Mouse (Mus musculus) MEL (cell line): Measurements from ENCODE around the gene Nmrk2.
"Not testable (repeated sequence)": the region's sequence is repeated elsewhere in the genome, so short reads cannot be mapped to it uniquely, and the experiment has no call there.

ENCODE experiments used
- MAFK ChIP-seq: IDR thresholded peaks from 2 replicates; pipeline ENCODE4 v1.6.1; 2011; ENCODE audit warnings: low read depth, mild to moderate bottlenecking, low read length, improper control_type of control experiment, borderline replicate concordance
- UBTF ChIP-seq: IDR thresholded peaks from 2 replicates; pipeline ENCODE4 v1.6.1; 2012; ENCODE audit warnings: low read depth, mild to moderate bottlenecking, inconsistent platforms, low read length, improper control_type of control experiment, moderate library complexity, borderline replicate concordance; ENCODE audit not compliant: insufficient read depth
- USF2 ChIP-seq, 2 experiments: IDR thresholded peaks; 2 replicates each; pipeline ENCODE4 v1.6.1; 2011 to 2012; ENCODE audit warnings: improper control_type of control experiment in 2 of 2, low read length in 2 of 2, borderline replicate concordance in 1 of 2, inconsistent platforms in 1 of 2, low read depth in 1 of 2, mild to moderate bottlenecking in 1 of 2; ENCODE audit not compliant: insufficient read depth in 1 of 2
- ZMIZ1 ChIP-seq: IDR thresholded peaks from 2 replicates; pipeline ENCODE4 v1.6.1; 2012; ENCODE audit warnings: low read depth, mild to moderate bottlenecking, inconsistent platforms, low read length, improper control_type of control experiment, moderate library complexity

DNA sequence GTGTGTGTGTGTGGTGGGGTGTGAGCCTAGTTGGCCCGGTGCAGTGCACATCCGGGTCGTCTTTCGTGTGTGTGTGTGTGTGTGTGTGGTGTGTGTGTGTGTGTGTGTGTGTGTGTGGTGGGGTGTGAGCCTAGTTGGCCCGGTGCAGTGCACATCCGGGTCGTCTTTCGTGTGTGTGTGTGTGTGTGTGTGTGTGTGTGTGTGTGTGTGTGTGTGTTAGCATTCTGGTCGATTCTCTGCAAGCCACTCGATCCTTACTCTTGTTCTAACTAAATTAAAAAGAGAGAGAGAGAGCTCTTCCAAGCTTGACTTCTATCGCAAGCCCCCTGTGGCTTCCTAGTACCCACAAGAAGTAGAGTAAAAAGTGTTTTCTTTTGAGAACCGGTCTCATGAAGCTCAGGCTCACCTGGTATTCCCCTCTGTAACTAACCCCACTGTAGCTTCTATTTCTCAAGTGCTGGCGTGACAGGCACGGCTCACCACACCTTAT, 32.4 kb downstream of the Nmrk2 start:
- not testable (repeated sequence) for TF ChIP-seq ZMIZ1; MAFK; UBTF; USF2 (IDR thresholded peaks at IDR 0.05; ENCODE audit: borderline replicate concordance in 1 of 2, insufficient read depth in 1 of 2, low read depth in 1 of 2, low read length in 2 of 2)
